Mouse (Mus musculus) MEL-GATA-1-ER (cell line): Measurements from ENCODE around the gene Tom1l2.

Experiments used
- DNase-seq: peaks from one replicate; pipeline ENCODE4 v3.0.0-alpha.2; 2012; ENCODE audit warnings: low read depth; ENCODE audit errors: extremely low read depth

The Tom1l2 gene

GRCm38 (mm10) chr11:60178005-60178404 lies 174.7 kb downstream of the Tom1l2 start:
- DNase-seq: no peak

GRCm38 (mm10) chr11:60176975-60177657 lies 175.6 kb downstream of the Tom1l2 start:
- DNase-seq: no peak
